Mouse (Mus musculus) thymus, adult 2 months (tissue): ENCODE data around the gene Myo3a. TPM values are rescaled to one million over a fixed set of nuclear protein-coding genes. Genes with fewer than 3 reads are reported as not detected.
"Not testable (repeated sequence)": the region's sequence is repeated elsewhere in the genome, so short reads cannot be mapped to it uniquely, and the experiment has no call there.

ENCODE experiments used
- DNase-seq: peaks from one replicate; pipeline ENCODE4 v3.0.0; 2021
- H3K27ac ChIP-seq: fragments of 200-500 bp; 2 replicates; pipeline ENCODE4 v1.5.1; 2012; ENCODE audit warnings: low read length, control low read depth; ENCODE audit not compliant: control insufficient read depth, insufficient read depth
- H3K27me3 ChIP-seq: fragments of 200-500 bp; 2 replicates; pipeline ENCODE4 v1.6.1; 2012; ENCODE audit warnings: mild to moderate bottlenecking, low read length, moderate library complexity, mixed read lengths; ENCODE audit not compliant: control insufficient read depth, insufficient read depth
- H3K36me3 ChIP-seq: fragments of 200-500 bp; 2 replicates; pipeline ENCODE4 v1.6.1; 2012; ENCODE audit warnings: mild to moderate bottlenecking, low read length, moderate library complexity; ENCODE audit not compliant: control insufficient read depth, insufficient read depth
- H3K4me1 ChIP-seq: fragments of 200-500 bp; replicated peaks from 2 replicates; pipeline ENCODE4 v1.6.1; 2012; ENCODE audit warnings: low read length; ENCODE audit not compliant: control insufficient read depth, insufficient read depth
- H3K4me3 ChIP-seq: fragments of 200-500 bp; 2 replicates; pipeline ENCODE4 v1.5.1; 2012; ENCODE audit warnings: mild to moderate bottlenecking, low read length, control low read depth, moderate library complexity; ENCODE audit not compliant: control insufficient read depth, insufficient read depth
- CTCF ChIP-seq: fragments of 200-500 bp; IDR thresholded peaks from 2 replicates; pipeline ENCODE4 v1.5.1; 2012; ENCODE audit warnings: mild to moderate bottlenecking, control low read depth, low read length, moderate library complexity, borderline replicate concordance; ENCODE audit not compliant: control insufficient read depth, poor library complexity, insufficient read depth; ENCODE audit errors: extremely low read depth
- POLR2A ChIP-seq: fragments of 200-500 bp; IDR thresholded peaks from 2 replicates; pipeline ENCODE4 v1.6.1; 2012; ENCODE audit warnings: mild to moderate bottlenecking, low read length, control low read depth, moderate library complexity; ENCODE audit not compliant: control insufficient read depth, poor library complexity, insufficient read depth; ENCODE audit errors: extremely low read depth
- WGBS: fragments of 180-500 bp; shearing (Covaris S2); methylation state at CpG from one replicate; pipeline ENCODE4 v1.1.7; 2018; 5-methylcytosine and 5-hydroxymethylcytosine counted together
- polyA plus RNA-seq: library from polyadenylated mRNA; depleted of rRNA; stranded (reverse); fragments of >200 nt; gene quantifications from 2 replicates; pipeline ENCODE4 v1.2.3, GENCODE M21; 2012

Myo3a gene
- polyA plus RNA-seq, 1 experiment = not detected

- not testable (repeated sequence) for DNase-seq, H3K27ac ChIP-seq, H3K4me1 ChIP-seq, H3K27me3 ChIP-seq, H3K36me3 ChIP-seq, H3K4me3 ChIP-seq
- WGBS = 93% methylated on average over 16 of the region's 17 CpGs
Measured at GRCm38 (mm10) chr2:22589382-22590205, 362.3 kb downstream of the Myo3a start.

DNA sequence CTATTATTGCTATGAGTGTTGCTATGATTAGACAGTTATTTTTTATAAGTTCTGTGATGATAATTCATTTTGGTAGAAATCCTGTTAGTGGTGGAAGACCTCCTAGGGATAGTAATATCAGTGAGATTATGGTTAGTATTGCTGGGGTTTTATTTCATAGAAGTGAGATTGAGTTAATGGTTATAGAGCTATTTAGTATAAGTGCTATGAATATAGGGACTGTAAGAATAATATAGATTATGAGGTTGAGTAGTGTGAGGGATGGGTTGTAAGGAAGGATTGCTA is 362.8 kb downstream of the Myo3a start:
- no peak for DNase-seq
- Histone ChIP-seq H3K4me1 (no peaks in the 10 kb centered on the region), H3K27ac (no peak overlapping the region), H3K36me3 (no peaks in the 10 kb centered on the region), H3K27me3 (no peaks in the 10 kb centered on the region), H3K4me3 (no peak overlapping the region)
- TF ChIP-seq POLR2A (no peak), CTCF (no peak)

DNA sequence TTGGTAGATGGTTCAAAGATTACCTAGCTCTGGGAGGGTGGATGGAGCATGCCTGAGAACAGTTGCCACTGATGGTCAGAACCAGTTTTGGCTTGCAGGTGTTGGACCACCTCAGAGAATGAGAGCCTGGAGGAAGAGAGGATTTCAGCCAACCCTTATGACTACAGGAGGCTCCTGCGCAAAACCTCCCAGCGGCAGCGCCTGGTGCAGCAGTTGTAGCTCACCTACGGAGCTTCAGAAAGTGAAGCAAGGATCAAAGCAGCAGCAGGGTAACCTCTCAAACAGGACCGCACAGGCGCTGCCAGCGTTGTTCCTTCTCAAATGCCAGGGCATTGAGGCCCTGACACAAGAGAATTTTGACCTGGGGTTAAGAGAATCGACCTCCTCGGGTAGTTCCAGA is 390.6 kb downstream of the Myo3a start:
- TF ChIP-seq CTCF = no peak
- TF ChIP-seq POLR2A = no peak
- Histone ChIP-seq H3K4me1 (no peaks in the 10 kb centered on the region), H3K36me3 (no peaks in the 10 kb centered on the region), H3K27ac (no peak overlapping the region), H3K4me3 (no peak overlapping the region), H3K27me3 (peaks cover 10% of the 10 kb centered on the region; the same call in 1 of the 2 replicates)
- DNase-seq = no peak
- 11% methylated on average over 9 of the region's 9 CpGs for WGBS

DNA sequence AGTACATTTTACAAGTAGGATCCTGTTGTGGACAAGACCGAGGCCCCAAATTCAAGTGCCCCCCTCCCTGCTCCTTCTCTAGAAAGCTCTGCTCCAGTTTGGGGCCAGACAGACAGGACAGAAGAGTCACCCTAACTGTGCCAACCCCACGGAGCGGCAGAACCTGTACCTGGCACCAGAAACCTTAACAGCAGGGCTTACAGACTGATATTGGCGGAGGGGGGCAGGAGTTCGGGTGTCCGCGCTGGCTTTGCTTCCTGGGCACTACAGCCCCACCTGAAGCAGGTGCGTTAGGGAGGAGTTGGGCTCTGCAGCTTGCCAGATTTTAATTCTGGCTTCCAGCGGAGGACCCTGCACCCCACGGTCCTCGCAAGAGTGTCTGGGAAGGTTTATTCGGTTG is 392.1 kb downstream of the Myo3a start:
- H3K27me3 ChIP-seq = peaks cover 10% of the 10 kb centered on the region; the same call in 1 of the 2 replicates
- no peaks in the 10 kb centered on the region for H3K36me3 ChIP-seq
- no peak overlapping the region for H3K27ac ChIP-seq
- DNase-seq = no peak
- TF ChIP-seq CTCF (no peak), POLR2A (no peak)
- WGBS = 11% methylated on average over 12 of the region's 12 CpGs
- H3K4me3 ChIP-seq = no peak overlapping the region
- no peaks in the 10 kb centered on the region for H3K4me1 ChIP-seq

- H3K36me3 ChIP-seq = no peaks in the 10 kb centered on the region
- 5% methylated on average over 6 of the region's 6 CpGs for WGBS
- H3K27ac ChIP-seq = no peak overlapping the region
- H3K4me3 ChIP-seq = no peak overlapping the region
- no peak for TF ChIP-seq CTCF
- TF ChIP-seq POLR2A = no peak
- H3K4me1 ChIP-seq = no peaks in the 10 kb centered on the region
- peaks cover 12% of the 10 kb centered on the region; the same call in 1 of the 2 replicates for H3K27me3 ChIP-seq
- DNase-seq = no peak
Measured at GRCm38 (mm10) chr2:22620030-22620429, 392.7 kb downstream of the Myo3a start.

DNA sequence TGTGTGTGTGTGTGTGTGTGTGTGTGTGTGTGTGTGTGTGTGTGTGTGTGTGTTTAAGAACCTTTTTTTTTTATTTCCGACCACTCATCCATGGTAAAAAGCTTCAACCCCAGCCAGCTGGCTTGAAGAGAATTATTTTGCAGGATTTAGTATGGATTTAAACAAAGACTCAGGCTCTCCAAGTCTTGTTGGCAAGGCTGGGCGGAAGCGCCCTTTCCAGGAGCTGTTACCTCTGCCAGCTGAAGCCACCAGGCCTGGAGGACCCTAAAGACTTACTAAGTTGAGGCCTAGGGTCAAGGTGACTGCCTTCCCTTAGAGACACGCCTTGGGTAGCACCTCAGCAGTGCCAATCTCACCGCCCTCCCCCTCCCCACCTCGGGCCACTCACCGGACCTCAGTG is 393.2 kb downstream of the Myo3a start:
- Histone ChIP-seq H3K4me3 (no peak overlapping the region), H3K27ac (no peak overlapping the region), H3K36me3 (no peaks in the 10 kb centered on the region), H3K4me1 (no peaks in the 10 kb centered on the region), H3K27me3 (peaks cover 17% of the 10 kb centered on the region)
- DNase-seq = no peak
- 30% methylated on average over 7 of the region's 7 CpGs for WGBS
- no peak for TF ChIP-seq CTCF
- TF ChIP-seq POLR2A = no peak

DNA sequence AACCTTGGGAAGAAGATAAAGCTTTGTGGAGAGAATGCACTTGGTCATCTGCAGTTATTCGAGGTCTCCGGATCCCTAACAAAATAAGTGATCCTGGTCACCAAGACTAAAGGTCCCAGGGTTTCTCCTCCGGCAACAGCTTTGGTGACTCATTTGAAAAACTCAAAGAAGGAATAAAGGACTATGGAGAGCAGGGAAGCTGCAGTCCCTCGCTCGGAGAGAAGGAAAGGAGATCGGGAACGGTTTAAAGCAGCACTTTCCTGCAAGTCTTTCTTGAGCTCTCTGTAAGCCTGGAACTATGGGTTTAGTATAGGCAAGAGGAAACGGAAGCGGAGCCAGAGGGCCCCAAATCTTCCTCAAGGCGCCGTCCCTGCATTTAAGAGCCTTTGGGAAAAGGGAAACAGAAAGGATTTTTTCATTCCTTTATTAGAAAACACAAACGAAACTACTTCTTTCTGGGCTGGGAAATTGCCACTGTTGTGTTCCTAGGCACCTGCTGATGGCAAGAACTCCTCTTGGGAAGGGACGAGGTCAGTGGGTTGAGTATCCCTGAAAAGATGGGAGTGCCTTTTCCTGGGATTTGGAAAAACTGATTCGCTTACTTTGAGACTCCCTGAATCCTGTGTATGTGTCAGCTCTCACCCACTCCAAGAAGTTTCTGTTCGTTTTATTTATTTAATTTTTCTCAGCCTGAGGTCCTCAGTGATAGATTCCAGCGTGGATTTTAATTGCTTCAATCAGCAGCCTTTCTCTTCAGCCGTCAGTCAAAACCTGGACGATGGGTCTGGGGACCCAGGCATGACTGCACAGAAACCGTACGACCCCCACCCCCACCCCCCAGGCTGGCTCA is 393.9 kb downstream of the Myo3a start:
- no peak overlapping the region for H3K27ac ChIP-seq
- H3K27me3 ChIP-seq = peaks cover 17% of the 10 kb centered on the region
- H3K4me1 ChIP-seq = no peaks in the 10 kb centered on the region
- TF ChIP-seq CTCF (no peak), POLR2A (no peak)
- no peak for DNase-seq
- no peak overlapping the region for H3K4me3 ChIP-seq
- no peaks in the 10 kb centered on the region for H3K36me3 ChIP-seq
- WGBS = 7% methylated on average over 20 of the region's 20 CpGs
